ENCODE assay signal across 8 mouse cellular contexts in the genomic region with DNA sequence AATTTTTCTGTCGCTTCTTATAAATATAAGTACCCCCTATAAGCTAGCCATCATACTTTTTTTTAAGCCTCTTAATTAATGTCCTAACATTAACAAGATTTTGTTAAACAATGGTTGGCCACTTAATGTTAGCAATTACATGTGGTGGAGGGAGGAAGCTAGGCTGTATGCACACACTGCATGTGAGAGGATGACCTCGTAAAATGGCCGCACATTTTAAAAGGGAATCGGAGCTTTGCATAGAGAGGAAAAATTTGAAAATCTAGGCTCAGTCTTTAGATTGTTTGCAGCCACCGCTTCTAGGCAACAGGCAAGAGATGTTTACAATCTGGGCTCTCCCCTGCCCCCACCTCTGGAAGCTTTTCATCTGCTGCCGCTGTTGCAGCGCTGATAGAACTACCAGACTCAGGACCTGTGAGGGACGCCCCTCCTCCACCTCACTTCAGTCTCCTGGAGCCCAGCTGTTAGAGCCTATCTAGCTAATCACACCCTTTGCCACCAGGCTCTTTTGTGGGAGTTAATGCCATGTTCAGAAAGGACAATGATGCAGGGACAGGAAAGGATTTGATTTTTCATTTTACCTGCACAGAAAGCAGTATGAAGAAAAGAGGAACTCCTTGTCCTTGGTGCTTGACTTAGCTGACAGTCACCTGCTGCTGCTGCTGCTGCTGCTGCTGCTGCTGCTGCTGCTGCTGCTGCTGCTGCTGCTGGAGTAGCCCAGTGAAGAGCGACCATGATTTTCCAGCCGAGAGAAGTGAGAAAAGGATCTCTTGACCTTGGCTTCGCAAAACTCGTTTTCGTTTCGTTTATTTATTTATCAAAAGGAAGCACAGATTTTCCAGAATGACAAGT.
DNase-seq lines count a peak whose midpoint lies in the region; ATAC-seq lines count a peak whose summit lies in the region.

No protein-coding gene starts in this region.

- H3K9ac ChIP-seq in heart, embryonic 11.5 days (ENCODE audit: low read depth, low read length), result peak overlapping the region; percentile 57
- H3K9ac ChIP-seq in lung, embryonic 15.5 days, result no peak overlapping the region

- H3K4me1 ChIP-seq in heart, embryonic 11.5 days (ENCODE audit: control insufficient read depth, insufficient read depth, low read length), result no peaks in the 10 kb centered on the region
- H3K4me1 ChIP-seq in lung, embryonic 15.5 days, result 0 out of 2 replicates have a peak, but pooled peaks cover 7% of the 10 kb centered on the region

- 15% methylated on average over 14 of the region's 14 CpGs for WGBS in heart, embryonic 11.5 days (ENCODE audit: insufficient replicate concordance)
- 9% methylated on average over 14 of the region's 14 CpGs for WGBS in lung, embryonic 15.5 days

- DNase-seq in cerebellum, postnatal 4 days (ENCODE audit: low spot score in 2 of 2), result peak; percentile 27 to 28
- no peak for DNase-seq in cerebellum, adult 9-11 months
- DNase-seq in embryo, embryonic 11.5 days (ENCODE audit: low read depth, low spot score), result peak; percentile 41
- DNase-seq in layer of hippocampus, postnatal 25 days (ENCODE audit: extremely low spot score in 1 of 2, low spot score in 1 of 2), result peak; percentile 16 to 24
- DNase-seq in retina, postnatal 7 days (ENCODE audit: low read depth, low spot score), result peak; percentile 42

- no peaks in the 10 kb centered on the region for H3K27me3 ChIP-seq in heart, embryonic 11.5 days (ENCODE audit: control insufficient read depth, insufficient read depth, low read length)
- no peaks in the 10 kb centered on the region for H3K27me3 ChIP-seq in lung, embryonic 15.5 days

- no peak overlapping the region for H3K27ac ChIP-seq in heart, embryonic 11.5 days (ENCODE audit: low read depth, low read length)
- no peak overlapping the region for H3K27ac ChIP-seq in lung, embryonic 15.5 days

- H3K4me2 ChIP-seq in heart, embryonic 11.5 days, result peak overlapping the region; percentile 53
- peak overlapping the region; percentile 51 for H3K4me2 ChIP-seq in lung, embryonic 15.5 days

- peak; percentile 65 for ATAC-seq in heart, embryonic 11.5 days (replicated peaks; ENCODE audit: insufficient number of reproducible peaks, low FRiP score, low TSS enrichment)
- peak; percentile 81; the same call in 1 of the 2 replicates for ATAC-seq in lung, embryonic 15.5 days (ENCODE audit: borderline replicate concordance, extremely low read depth, low FRiP score, low TSS enrichment)
- ATAC-seq in erythroid progenitor cell, adult 5-6 weeks (replicated peaks; ENCODE audit: low FRiP score, poor library complexity, severe bottlenecking), result no peak

- no peaks in the 10 kb centered on the region for H3K36me3 ChIP-seq in heart, embryonic 11.5 days (ENCODE audit: control insufficient read depth, insufficient read depth, low read length)
- no peaks in the 10 kb centered on the region for H3K36me3 ChIP-seq in lung, embryonic 15.5 days

- peak overlapping the region; percentile 40 for H3K4me3 ChIP-seq in heart, embryonic 11.5 days (ENCODE audit: low read depth, low read length)
- peak overlapping the region; percentile 20 for H3K4me3 ChIP-seq in lung, embryonic 15.5 days

- H3K9me3 ChIP-seq in heart, embryonic 11.5 days (replicated peaks; ENCODE audit: control insufficient read depth, low read length), result no peaks in the 10 kb centered on the region
- no peaks in the 10 kb centered on the region for H3K9me3 ChIP-seq in lung, embryonic 15.5 days
